Mouse (Mus musculus): ENCODE measurements around the gene Gcn1l1.

Gene Gcn1l1

DNA sequence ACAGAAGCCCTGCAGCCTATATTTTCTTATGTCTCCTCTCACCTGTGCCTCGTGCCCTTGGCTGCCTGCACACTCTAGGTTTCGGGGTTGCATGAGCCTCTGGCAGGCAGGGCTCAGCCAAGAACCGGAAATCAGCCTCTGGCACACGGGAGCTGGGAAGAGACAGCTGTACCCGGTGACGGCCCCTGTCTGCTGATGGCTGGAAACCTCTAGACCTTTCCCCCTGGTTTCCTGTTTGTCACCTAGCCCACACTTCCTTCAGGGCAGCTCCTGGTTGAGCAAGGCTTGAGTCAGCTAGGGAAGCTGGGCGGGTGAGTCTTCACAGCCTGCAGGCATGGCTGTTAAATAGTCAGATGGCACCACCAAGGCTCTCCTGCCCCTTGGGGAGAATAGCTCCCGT, 30.2 kb upstream of the Gcn1l1 start:
- DNase-seq (ENCODE audit: low read depth), result no peak

DNA sequence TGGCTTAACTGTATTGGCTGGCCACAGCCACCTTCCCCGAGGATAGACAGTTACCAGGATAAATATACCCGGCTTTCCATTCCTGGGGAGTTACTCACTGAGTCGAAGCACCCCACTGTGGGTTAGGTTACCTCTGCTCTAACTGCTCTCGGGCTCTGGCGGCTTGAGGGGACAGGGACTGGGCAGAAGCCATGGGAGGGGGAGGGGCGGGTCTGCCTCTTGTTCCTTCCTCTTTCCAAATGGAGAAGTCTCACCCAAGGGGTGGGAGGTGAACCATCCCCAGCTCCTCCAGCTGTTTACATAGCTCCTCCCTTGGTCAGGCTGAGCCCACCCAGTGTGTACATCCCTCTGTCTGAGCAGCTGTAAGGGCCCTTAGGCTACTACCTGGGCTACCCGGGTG, 29.4 kb upstream of the Gcn1l1 start:
- DNase-seq (ENCODE audit: low read depth), result no peak

DNA sequence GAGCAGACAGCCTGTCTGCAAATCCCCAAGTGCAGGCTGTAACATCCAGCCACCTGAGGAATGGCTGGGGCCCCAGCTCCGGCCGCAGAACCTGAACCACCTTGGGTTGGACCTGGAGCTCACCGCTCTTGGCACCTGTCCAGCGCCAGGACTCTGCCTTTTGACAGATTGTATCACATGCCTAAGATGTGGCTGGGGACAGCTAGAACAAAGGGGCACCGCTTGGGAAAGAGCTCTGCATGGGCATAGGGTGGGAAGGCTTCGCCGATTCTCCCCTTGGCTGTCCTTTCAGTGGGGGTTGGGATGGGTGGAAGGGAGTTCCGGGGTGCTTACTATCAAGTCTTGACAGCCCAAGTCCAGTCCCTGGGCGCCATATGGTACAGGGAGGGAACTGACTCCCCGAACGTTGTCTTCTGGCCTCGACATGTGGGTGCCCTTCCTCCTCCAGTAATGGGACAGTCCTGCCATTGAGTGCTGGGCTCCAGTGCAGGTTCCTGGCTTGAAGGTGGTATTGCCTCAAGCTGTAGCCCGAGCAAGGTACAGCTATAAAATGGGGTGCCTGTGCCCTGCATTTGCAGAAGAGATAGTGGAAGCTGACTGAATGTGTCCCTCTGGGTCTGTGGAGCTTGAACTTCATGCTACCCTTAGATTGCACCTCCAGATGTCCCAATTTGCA, 26.9 kb upstream of the Gcn1l1 start:
- DNase-seq (ENCODE audit: low read depth), result no peak

DNA sequence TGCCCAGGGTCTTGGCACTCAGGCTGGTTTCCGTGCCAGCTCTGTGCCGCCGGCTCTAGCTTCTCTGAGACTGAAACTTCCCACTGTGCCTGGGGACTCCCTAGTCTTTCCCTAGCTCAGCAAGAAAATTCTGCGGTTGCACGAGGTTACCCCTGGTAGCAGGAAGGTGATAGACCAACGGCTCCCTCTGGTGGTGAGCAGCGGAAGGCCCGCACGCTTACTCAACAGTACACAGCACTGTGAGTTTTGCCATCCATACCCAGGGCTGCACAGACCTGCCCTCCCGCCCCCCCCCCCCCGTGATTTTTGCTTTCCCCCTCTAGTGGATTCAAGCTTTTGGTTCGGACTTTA, 26.4 kb upstream of the Gcn1l1 start:
- peak; percentile 81 for DNase-seq (ENCODE audit: low read depth)

DNA sequence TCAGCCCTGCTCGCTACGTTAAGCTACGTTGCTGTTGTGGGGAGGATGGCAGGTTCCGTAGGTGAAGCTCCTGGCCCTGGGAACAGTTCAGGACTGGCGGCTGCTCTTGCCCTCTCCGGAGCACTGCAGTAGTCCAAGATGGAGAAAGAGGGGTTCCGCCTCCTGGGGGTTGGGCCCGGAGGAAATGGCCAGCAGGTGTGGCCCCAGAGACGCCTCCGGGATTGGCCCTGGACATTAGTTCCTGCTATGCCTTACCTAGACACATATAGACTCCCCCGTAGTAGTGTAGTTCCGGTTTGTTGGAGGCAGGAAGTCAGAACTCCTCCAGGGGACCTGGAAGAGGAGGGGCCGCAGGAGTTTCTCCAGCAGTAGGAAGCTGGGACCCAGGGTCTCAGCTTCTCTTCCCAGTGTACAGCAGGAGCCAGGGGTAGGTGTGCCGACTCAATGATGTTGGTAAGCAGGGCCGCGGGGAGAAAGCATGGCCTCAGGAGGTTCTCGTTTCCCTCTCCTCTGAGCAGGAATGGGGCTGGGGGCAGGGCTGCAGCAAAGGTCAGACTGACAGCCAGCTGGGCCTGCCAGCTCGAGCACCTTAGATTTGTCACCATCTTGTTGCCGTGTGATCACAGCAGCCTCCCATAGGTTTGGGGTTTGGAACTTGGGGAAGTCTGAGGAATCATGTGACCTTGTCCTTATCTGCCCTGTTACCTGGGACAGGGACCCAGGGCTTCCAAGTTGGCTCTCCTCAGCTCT, 22.2 kb upstream of the Gcn1l1 start:
- DNase-seq (ENCODE audit: low read depth), result no peak

DNA sequence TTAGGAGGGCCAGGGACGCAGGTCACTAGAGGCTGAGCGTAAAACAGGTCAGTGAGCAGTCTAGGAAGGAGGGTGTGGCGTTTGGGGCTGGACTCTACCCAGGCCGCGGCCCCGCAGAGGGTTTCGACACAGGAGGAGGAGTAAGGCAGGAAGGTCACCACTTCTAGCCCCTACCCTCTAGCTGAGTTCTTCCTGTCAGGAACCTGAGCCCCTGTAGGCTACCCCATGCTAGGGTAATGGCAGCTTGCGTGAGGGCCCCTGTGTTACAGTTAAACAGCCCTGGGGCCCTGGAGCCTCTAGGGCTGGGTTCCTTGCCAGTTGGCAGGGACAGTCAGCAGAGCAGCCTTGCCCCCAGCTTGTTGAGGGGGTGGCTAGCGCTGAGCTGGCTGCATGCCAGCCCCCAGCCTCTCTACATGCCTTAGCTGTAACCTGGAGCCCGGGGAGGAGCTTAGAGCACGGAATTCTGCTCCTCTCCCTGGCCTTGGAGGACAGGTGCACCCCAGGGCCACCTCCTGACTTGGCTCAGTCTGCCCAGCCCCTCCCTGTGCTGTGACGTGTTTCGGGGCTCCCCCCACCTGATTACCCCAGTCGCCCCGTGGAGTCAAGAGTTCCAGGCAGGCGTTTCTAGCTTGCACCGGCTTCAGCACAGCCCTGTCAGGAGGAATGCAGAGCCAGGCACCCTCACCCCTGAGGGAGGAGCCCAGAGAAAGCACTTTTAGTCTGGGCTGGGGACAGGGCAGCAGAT, 21.4 kb upstream of the Gcn1l1 start:
- no peak for DNase-seq (ENCODE audit: low read depth)

DNA sequence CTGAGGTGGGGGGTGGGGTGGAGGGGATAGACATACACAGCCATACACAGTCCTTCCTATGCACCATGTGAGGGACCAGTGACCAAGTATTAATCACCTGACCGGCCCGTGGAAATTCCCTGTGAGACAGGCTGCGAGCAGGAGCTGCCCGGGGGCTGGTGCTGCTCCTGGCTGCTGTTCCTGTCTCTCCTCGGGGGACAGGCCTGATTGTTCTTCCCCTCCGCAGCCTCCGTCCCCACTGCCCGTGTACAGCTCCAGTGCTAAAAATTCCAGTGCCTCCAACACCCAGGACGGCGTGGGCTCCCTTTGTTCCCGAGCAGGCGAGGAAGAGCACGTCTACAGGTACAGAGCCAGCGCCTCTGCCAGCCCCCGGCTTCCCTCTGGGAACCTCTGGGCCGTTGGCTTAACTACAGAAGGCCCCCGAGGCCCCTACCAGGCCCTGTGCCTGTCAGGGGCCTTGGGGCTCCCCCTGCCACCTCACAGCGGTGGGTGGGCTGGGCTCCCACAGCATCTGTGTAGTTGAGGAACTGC, 20.3 kb upstream of the Gcn1l1 start:
- no peak for DNase-seq (ENCODE audit: low read depth)

DNA sequence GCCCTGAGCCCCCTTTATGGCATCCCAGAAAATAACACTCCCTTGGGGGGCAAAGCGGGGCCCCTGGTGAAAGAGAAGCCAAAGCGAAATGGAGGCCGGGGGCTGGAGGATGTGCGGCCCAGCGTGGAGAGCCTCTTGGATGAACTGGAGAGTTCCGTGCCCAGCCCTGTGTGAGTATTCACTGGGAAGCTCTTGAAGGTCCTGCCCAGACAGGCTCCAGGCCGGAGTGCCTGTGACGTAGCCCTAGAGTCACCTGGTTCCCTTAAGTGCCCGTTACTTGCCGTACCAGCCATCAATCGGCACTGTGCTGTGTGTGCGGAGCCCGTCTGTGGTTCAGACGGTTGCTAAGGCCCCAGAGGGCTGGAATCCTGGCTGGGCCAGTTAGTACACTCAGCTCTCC, 19.4 kb upstream of the Gcn1l1 start:
- no peak for DNase-seq (ENCODE audit: low read depth)

DNA sequence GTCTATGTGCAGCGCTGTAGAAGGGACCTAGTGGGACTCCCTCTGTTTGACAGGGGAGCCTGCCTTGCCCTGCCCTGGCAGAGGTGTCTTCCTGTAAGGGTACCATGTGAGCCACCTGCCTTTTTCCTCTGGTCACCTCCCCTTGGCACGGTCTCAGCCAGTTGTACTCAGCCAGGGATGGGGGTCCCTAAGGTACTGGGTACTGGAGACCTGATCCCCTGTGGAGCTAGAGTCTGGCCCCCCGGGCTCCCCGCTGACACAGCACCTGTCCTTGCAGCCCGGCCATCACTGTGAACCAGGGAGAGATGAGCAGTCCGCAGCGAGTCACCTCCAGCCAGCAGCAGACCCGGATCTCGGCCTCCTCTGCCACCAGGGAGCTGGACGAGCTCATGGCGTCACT, 18.5 kb upstream of the Gcn1l1 start:
- no peak for DNase-seq (ENCODE audit: low read depth)

DNA sequence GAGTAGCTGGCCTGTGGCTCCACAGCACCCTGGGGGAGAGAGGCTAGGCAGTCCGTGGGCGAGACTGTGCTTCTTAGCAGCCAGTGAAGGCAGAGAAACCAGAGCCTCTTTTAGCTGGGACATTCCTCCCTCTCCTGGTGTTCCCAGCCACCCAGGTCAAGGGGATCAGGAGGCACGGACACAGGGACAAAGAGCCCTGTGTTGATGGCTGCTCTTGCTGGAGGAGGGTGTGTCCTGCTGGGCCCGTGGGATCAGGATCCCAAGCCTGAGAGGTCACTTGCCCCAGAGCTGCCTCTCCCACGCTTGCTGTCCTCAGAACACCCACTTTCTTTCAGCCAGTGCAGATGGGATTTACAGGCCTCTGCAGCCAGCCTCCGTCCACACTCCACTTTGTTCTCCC, 18.0 kb upstream of the Gcn1l1 start:
- DNase-seq (ENCODE audit: low read depth), result no peak

DNA sequence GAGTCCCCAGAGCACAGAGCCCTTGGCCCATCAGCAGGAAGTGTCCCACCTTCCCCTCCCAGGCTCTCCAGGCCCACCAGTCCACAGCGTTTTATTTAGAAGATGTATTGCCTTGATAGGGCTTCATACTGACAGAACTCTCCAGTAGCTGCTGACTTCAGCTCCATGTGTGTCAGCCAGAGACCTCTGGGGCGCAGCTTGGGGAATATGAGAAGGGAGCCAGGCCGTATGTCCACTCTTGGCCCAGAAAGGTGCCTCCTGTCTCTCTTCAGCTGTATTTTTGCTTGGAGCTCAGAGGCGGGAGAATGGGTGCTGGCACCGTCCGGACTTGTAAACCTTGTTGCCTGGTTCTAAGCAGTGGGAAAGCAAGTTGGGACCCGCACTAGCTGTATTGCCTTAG, 17.6 kb upstream of the Gcn1l1 start:
- no peak for DNase-seq (ENCODE audit: low read depth)

DNA sequence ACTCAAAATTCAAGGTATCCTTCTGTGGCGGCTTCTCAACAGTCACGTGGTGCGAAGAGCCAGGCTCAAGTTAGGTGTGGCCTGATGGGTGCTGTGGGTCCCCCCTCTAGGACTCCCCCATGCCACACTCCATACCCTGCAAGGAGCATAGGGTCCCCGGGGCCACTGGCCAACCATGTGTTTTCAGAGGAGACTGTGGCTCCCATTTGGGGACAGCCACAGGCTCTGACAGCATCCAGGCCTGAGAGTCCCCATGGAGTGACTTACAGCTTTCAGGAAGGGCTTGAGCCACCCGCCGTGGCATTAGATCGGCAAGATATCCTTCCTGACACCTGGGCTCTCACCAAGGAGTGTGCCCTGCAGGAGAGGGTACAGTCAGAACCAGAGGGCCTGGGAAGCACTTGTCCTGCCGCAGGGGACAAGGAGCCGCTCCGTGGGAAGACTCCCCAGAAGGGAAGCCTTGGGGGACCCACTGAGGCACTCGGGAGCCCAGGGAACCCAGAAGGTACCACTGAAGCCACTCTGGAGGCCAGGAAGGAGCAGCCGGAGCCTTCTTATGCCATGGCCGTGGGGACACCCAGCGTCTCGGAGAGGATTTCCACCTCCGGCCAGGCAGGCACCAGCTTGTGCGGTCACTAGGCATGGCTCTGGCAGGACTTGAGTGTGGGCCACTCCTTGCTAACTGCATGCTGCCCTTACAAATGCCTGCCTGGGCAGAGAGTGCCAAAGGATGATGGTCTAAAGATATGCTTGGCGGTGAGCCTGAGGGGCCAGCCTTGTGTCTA, 16.4 kb upstream of the Gcn1l1 start:
- no peak for DNase-seq (ENCODE audit: low read depth)

DNA sequence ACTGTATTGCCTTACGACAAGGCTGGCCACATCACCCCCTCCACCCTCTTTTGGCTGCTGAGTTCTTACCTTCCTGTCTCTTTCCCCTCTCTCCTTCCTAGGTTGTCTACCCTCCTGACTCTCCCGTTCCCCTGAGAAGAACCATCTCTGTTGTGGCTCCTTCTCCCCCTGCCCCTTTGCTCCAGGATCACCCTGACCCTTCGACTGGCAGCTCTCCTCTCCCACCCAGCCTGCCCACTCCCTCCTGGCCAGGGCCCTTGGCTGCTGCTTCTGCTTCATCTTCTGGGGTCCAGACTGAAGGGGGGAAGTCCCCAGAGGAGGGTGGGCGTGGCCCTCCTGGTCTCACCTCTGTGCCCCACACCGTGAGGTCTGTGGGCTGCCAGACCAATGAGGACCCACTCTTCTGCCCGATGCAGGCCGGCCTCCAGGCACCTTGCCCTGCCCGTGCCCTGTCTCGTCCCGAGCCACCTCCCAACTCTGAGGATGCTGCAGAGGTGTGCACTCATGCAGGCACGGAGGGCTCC, 14.5 kb upstream of the Gcn1l1 start:
- DNase-seq (ENCODE audit: low read depth), result no peak

DNA sequence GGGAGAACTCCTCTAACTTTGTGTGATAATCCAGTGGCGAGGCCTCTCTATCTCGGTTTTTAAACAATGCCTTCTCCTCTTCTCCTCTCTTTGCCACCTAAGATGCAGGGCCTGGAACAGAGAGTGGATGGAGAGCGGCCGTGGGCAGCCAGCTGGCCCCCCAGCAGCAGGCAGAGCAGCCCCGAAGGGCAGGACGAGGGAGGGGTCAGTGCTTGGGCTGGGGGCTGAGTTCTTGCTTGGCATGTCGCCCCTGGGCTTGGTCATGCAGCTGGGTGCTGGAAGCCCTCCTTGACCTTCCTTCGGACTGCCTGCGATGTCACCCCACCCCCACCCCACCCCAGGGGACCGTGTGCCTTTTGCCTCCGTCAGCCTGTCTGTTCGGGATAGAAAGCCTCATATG, 13.7 kb upstream of the Gcn1l1 start:
- no peak for DNase-seq (ENCODE audit: low read depth)

DNA sequence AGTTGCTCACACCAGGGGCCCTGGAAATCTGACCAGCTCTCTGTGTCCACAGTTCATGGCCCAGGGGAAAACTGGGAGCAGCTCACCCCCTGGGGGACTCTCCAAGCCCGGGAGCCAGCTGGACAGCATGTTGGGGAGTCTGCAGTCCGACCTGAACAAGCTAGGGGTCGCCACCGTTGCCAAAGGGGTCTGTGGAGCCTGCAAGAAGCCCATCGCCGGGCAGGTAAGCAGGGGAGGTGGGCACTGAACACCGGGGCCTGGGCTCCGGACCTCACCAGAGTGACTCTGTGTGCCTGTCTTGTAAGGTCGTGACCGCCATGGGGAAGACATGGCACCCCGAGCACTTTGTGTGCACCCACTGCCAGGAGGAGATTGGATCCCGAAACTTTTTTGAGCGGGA, 13.3 kb upstream of the Gcn1l1 start:
- no peak for DNase-seq (ENCODE audit: low read depth)

DNA sequence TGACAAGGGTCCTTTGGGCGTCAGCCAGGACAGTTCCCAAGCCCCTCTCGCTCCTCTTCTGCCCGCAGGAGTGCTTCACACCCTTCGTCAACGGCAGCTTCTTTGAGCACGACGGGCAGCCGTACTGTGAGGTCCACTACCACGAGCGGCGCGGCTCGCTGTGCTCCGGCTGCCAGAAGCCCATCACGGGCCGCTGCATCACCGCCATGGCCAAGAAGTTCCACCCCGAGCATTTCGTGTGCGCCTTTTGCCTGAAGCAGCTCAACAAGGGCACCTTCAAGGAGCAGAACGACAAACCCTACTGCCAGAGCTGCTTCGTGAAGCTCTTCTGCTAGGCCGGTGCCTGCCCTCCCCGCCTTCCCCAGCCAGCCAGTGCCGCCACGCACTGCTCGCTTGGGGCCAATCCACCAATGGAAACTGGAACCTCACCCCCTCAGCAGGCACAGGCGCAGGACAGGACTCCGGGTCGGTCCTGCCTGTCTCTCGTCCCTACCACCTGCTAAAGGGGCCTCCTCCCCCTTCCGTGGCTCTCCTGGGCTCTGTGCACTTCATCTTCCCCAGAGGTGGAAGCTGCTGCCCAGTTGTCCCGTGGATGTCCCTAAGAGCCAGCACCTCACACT, 11.1 kb upstream of the Gcn1l1 start:
- DNase-seq (ENCODE audit: low read depth), result no peak

DNA sequence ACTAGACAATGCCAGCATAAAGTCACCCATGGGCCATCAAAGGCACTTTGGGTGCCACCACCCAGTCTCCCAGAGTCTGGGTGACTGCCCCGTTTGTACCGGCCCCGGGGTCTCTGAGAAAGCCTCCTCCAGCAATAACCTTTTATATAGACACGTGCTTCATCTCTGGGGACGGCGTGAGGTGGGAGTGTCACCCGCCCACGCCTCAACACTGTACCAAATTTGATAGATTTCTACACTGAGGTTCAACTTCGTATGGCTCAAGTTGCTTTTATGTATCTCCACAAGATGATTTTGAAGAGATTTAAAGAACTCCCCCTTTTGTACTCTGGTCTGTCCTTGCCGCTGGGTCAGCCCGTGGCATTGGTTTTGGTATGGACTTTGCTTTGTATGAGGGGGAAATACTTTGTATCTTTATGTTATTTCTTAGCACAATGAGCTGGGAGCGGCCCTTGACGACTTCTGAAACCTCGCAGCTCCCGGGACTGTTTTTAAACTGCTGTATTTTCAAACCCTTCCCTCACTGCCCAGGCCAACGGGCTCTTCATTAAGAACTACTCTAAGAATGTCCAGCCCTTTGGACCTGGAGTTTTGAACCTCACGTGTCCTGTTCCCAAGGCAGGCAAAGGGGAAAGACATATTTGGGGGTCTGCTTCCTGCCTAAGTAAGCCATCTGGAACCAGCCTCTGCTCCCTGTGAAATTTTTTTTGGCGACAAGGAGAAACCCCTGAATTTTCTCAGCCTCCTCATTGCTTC, 10.3 kb upstream of the Gcn1l1 start:
- DNase-seq (ENCODE audit: low read depth), result no peak

DNA sequence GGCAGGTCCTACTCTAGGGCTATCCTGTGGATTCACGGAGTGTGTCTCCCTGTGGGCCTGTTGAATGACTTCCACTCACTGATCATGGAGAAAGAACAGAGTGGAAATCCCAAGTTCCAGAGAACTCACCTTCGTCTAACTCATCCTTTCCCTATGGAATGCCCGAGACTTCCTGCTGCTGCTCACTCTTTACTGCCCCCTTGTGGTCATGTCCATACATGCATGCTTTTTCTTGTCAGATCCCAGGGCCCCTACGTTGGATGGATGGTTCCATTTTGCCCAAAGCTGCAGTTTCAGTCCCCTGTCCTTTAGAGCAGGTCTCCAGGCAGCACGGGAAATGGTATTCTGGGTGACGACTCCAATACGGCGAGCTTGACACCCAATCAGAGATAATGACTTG, 8.8 kb upstream of the Gcn1l1 start:
- DNase-seq (ENCODE audit: low read depth), result peak; percentile 71

DNA sequence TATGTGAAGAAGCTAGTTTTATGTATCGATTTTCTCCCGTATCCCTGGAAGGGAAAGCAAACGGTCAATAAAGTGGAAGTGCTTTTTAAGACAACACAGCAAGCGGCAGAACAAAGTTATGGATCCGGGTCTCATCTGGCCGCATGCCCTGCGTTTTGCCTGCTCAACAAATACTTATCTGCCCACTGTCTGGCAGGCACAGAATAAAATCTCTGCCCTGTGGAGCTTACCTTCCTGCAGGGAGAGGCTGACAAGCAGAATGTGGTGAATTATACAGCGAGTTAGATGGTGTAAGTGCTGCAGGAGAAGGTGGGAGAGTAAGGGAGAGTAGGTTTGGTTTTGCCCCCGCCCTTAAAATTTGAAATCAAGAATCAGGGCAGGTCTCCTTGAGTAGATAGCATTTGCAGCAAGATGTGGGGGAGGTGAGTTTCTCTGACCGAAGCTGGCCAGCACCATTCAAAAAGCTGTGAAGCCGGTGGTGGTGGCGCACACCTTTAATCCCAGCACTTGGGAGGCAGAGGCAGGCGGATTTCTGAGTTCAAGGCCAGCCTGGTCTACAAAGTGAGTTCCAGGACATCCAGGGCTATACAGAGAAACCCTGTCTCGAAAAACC, 6.8 kb upstream of the Gcn1l1 start:
- no peak for DNase-seq (ENCODE audit: low read depth)

All from c-Kit-positive CD71-positive TER-119-negative erythroid progenitor cells, embryonic 14.5 days (primary cell).